Mouse (Mus musculus) embryonic facial prominence, embryonic 15.5 days (tissue): ENCODE data around the gene Etl4. TPM values are rescaled to one million over a fixed set of nuclear protein-coding genes. Genes with fewer than 3 reads are reported as not detected.

Experiments
- ATAC-seq: fragments of 200-750 bp; cut with Nextera tagmentation; 2 replicates; pipeline ENCODE4 v1.8.0; 2017; ENCODE audit warnings: low read depth, moderate TSS enrichment; ENCODE audit not compliant: insufficient number of reproducible peaks, low FRiP score, low TSS enrichment
- H3K27ac ChIP-seq: fragments of 300-500 bp; sonication (generic); replicated peaks from 2 replicates; pipeline ENCODE4 v1.5.1; 2015; ENCODE audit warnings: mild to moderate bottlenecking, inconsistent platforms
- H3K27me3 ChIP-seq: fragments of 300-500 bp; sonication (generic); 2 replicates; pipeline ENCODE4 v1.6.1; 2015; ENCODE audit warnings: inconsistent platforms
- H3K36me3 ChIP-seq: fragments of 300-500 bp; sonication (generic); 2 replicates; pipeline ENCODE4 v1.6.1; 2015; ENCODE audit warnings: mild to moderate bottlenecking, inconsistent platforms
- H3K4me1 ChIP-seq: fragments of 300-500 bp; sonication (generic); 2 replicates; pipeline ENCODE4 v1.6.1; 2015; ENCODE audit warnings: inconsistent platforms
- H3K4me2 ChIP-seq: fragments of 300-500 bp; sonication (generic); replicated peaks from 2 replicates; pipeline ENCODE4 v1.6.1; 2015; ENCODE audit warnings: mild to moderate bottlenecking, inconsistent platforms
- H3K4me3 ChIP-seq: fragments of 300-500 bp; sonication (generic); replicated peaks from 2 replicates; pipeline ENCODE4 v1.5.1; 2015; ENCODE audit warnings: mild to moderate bottlenecking, inconsistent platforms
- H3K9ac ChIP-seq: fragments of 300-500 bp; sonication (generic); 2 replicates; pipeline ENCODE4 v1.6.1; 2015; ENCODE audit warnings: inconsistent platforms
- H3K9me3 ChIP-seq: fragments of 300-500 bp; sonication (generic); replicated peaks from 2 replicates; pipeline ENCODE4 v1.6.1; 2016; ENCODE audit warnings: inconsistent platforms
- WGBS: fragments of 180-500 bp; shearing (Covaris S2); methylation state at CpG from one replicate; pipeline ENCODE4 v1.1.7; 2015; 5-methylcytosine and 5-hydroxymethylcytosine counted together
- polyA plus RNA-seq: library from polyadenylated mRNA; unstranded; fragments of >200 nt; fragmentation: Nextera tagmentation; extraction: Ambion mirVana; gene quantifications from 2 replicates; pipeline ENCODE4 v1.2.1, GENCODE M21; 2015

Gene Etl4
- polyA plus RNA-seq, 1 experiment from 2014 or later: 39.0 TPM

- Histone ChIP-seq H3K4me2 (no peak overlapping the region), H3K4me1 (no peaks in the 10 kb centered on the region), H3K27me3 (no peaks in the 10 kb centered on the region), H3K4me3 (no peak overlapping the region), H3K9ac (no peak overlapping the region), H3K9me3 (no peaks in the 10 kb centered on the region), H3K27ac (no peak overlapping the region), H3K36me3 (0 out of 2 replicates have a peak, but pooled peaks cover 3% of the 10 kb centered on the region)
- 89% methylated on average over 2 of the region's 2 CpGs for WGBS
- no peak for ATAC-seq
These were observed 678.3 kb downstream of the Etl4 start for GRCm38 (mm10) chr2:20587913-20588312.

- ATAC-seq: no peak
- H3K27ac ChIP-seq: no peak overlapping the region
These were observed 679.1 kb downstream of the Etl4 start for GRCm38 (mm10) chr2:20588631-20589030.

GRCm38 (mm10) chr2:20594129-20594528 is 684.5 kb downstream of the Etl4 start:
- no peak overlapping the region for H3K4me3 ChIP-seq

More at GRCm38 (mm10) chr2:20588631-20589030, 679.1 kb downstream of the Etl4 start:
- Histone ChIP-seq H3K4me1 (no peaks in the 10 kb centered on the region), H3K4me2 (no peak overlapping the region), H3K9me3 (no peaks in the 10 kb centered on the region), H3K4me3 (no peak overlapping the region), H3K9ac (no peak overlapping the region), H3K36me3 (0 out of 2 replicates have a peak, but pooled peaks cover 3% of the 10 kb centered on the region), H3K27me3 (no peaks in the 10 kb centered on the region)

DNA sequence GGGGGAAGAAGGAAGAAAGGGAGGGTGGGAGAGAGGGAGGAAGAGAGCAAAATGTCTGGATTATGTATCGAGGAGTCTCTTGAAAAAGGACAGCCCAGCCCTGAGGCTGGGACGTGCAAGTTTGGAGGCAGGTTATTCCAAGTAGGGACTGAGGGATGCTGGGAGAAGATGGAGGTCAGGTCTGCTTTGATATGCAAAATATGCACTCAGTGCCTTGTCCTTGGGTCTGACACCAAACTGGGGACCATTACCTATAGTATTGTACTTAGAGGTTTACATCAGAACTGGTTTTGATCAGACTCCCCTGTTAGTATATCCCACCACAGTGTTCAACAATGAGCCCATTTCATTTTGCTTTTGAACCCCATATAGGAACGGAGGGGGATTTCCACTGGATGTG is 685.4 kb downstream of the Etl4 start:
- H3K4me3 ChIP-seq: no peak overlapping the region
- no peak overlapping the region for H3K4me2 ChIP-seq
- H3K9ac ChIP-seq: no peak overlapping the region
- no peak for ATAC-seq
- 58% methylated on average over 3 of the region's 3 CpGs for WGBS
- H3K4me1 ChIP-seq: 0 out of 2 replicates have a peak, but pooled peaks cover 3% of the 10 kb centered on the region
- H3K36me3 ChIP-seq: no peaks in the 10 kb centered on the region
- no peaks in the 10 kb centered on the region for H3K27me3 ChIP-seq
- H3K9me3 ChIP-seq: no peaks in the 10 kb centered on the region
- no peak overlapping the region for H3K27ac ChIP-seq

More at GRCm38 (mm10) chr2:20594129-20594528, 684.5 kb downstream of the Etl4 start:
- no peak overlapping the region for H3K9ac ChIP-seq
- no peaks in the 10 kb centered on the region for H3K36me3 ChIP-seq
- ATAC-seq: no peak
- no peak overlapping the region for H3K4me2 ChIP-seq
- no peaks in the 10 kb centered on the region for H3K9me3 ChIP-seq
- H3K27ac ChIP-seq: no peak overlapping the region
- 0 out of 2 replicates have a peak, but pooled peaks cover 3% of the 10 kb centered on the region for H3K4me1 ChIP-seq
- H3K27me3 ChIP-seq: no peaks in the 10 kb centered on the region
- 66% methylated on average over 2 of the region's 2 CpGs for WGBS

- ATAC-seq: no peak
- Histone ChIP-seq H3K36me3 (no peaks in the 10 kb centered on the region), H3K4me2 (no peak overlapping the region), H3K27me3 (no peaks in the 10 kb centered on the region), H3K9ac (no peak overlapping the region), H3K9me3 (no peaks in the 10 kb centered on the region), H3K4me1 (peaks cover 3% of the 10 kb centered on the region; the same call in 1 of the 2 replicates), H3K27ac (no peak overlapping the region), H3K4me3 (no peak overlapping the region)
- WGBS: 97% methylated on average over 3 of the region's 3 CpGs
These were observed 687.0 kb downstream of the Etl4 start for GRCm38 (mm10) chr2:20596558-20596957.

DNA sequence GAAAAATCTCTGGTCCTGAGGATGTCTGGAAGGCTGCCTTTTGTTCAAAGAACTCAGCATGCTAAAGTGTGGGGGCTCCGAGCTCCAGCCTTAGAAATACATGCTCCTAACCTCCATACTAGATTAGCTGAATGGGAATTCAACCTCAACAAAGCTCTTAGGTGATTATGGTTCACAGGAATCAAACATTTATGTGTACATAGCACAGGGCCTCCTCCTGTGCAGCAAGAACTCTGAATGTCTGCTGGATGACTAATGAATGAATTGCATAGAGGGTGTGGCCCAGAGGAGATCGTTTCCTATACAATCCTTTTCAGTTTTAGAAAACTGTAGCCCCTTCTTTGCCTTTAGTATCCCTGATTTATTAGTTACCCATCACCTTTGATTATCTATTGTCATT is 687.6 kb downstream of the Etl4 start:
- Histone ChIP-seq H3K4me2 (no peak overlapping the region), H3K4me3 (no peak overlapping the region), H3K27ac (no peak overlapping the region), H3K27me3 (no peaks in the 10 kb centered on the region), H3K9me3 (no peaks in the 10 kb centered on the region), H3K4me1 (peaks cover 3% of the 10 kb centered on the region; the same call in 1 of the 2 replicates), H3K36me3 (no peaks in the 10 kb centered on the region), H3K9ac (no peak overlapping the region)
- WGBS: 53% methylated on average over 2 of the region's 2 CpGs
- no peak for ATAC-seq

GRCm38 (mm10) chr2:20602656-20603055 is 693.1 kb downstream of the Etl4 start:
- Histone ChIP-seq H3K4me1 (peaks cover 13% of the 10 kb centered on the region), H3K36me3 (no peaks in the 10 kb centered on the region), H3K4me3 (no peak overlapping the region), H3K4me2 (no peak overlapping the region), H3K9me3 (no peaks in the 10 kb centered on the region), H3K27me3 (no peaks in the 10 kb centered on the region), H3K9ac (no peak overlapping the region), H3K27ac (no peak overlapping the region)
- 71% methylated on average over 2 of the region's 2 CpGs for WGBS
- ATAC-seq: no peak

GRCm38 (mm10) chr2:20603536-20603935 is 694.0 kb downstream of the Etl4 start:
- no peak overlapping the region for H3K27ac ChIP-seq
- no peaks in the 10 kb centered on the region for H3K27me3 ChIP-seq
- no peaks in the 10 kb centered on the region for H3K9me3 ChIP-seq
- H3K9ac ChIP-seq: no peak overlapping the region
- no peak overlapping the region for H3K4me2 ChIP-seq
- H3K36me3 ChIP-seq: no peaks in the 10 kb centered on the region
- H3K4me1 ChIP-seq: peaks cover 12% of the 10 kb centered on the region
- WGBS: 70% methylated on average over 6 of the region's 6 CpGs
- H3K4me3 ChIP-seq: no peak overlapping the region
- ATAC-seq: no peak

GRCm38 (mm10) chr2:20603991-20604390 is 694.4 kb downstream of the Etl4 start:
- Histone ChIP-seq H3K4me2 (no peak overlapping the region), H3K9ac (no peak overlapping the region), H3K9me3 (no peaks in the 10 kb centered on the region), H3K4me3 (no peak overlapping the region), H3K4me1 (peaks cover 10% of the 10 kb centered on the region), H3K27ac (no peak overlapping the region), H3K27me3 (no peaks in the 10 kb centered on the region), H3K36me3 (no peaks in the 10 kb centered on the region)
- 32% methylated on average over 6 of the region's 6 CpGs for WGBS
- ATAC-seq: 0 out of 2 replicates have a peak, but pooled peaks have one; percentile 39

DNA sequence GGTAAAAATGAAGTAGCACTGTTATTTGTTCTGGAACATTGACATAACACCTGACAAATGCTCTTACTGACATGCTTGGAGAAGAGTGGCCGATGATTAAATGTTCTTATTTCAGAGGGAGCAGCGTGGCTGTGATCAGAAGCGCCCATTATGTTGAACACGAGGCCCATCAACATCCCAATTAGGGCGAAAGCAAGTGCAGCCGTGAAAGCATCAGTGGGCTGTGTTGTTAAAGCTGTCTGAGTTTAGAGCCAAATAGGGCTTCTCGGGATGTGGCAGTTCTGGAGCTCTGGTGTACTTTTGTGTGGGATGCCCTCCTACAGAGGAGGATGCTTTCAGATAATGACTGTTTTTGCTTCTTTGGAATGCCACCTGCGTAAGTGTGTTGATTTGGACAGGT is 699.6 kb downstream of the Etl4 start:
- H3K4me1 ChIP-seq: no peaks in the 10 kb centered on the region

GRCm38 (mm10) chr2:20615948-20616347 is 706.4 kb downstream of the Etl4 start:
- Histone ChIP-seq H3K4me2 (no peak overlapping the region), H3K27ac (no peak overlapping the region), H3K4me3 (no peak overlapping the region), H3K4me1 (no peaks in the 10 kb centered on the region), H3K36me3 (no peaks in the 10 kb centered on the region), H3K27me3 (no peaks in the 10 kb centered on the region), H3K9ac (no peak overlapping the region), H3K9me3 (no peaks in the 10 kb centered on the region)
- ATAC-seq: no peak
- 76% methylated on average over 1 of the region's 1 CpGs for WGBS

More for the DNA sequence above, 699.6 kb downstream of the Etl4 start:
- H3K36me3 ChIP-seq: no peaks in the 10 kb centered on the region
- WGBS: 70% methylated on average over 8 of the region's 8 CpGs
- ATAC-seq: no peak
- H3K27ac ChIP-seq: no peak overlapping the region
- H3K27me3 ChIP-seq: no peaks in the 10 kb centered on the region
- H3K4me2 ChIP-seq: no peak overlapping the region
- no peak overlapping the region for H3K4me3 ChIP-seq
- H3K9me3 ChIP-seq: no peaks in the 10 kb centered on the region
- H3K9ac ChIP-seq: no peak overlapping the region

DNA sequence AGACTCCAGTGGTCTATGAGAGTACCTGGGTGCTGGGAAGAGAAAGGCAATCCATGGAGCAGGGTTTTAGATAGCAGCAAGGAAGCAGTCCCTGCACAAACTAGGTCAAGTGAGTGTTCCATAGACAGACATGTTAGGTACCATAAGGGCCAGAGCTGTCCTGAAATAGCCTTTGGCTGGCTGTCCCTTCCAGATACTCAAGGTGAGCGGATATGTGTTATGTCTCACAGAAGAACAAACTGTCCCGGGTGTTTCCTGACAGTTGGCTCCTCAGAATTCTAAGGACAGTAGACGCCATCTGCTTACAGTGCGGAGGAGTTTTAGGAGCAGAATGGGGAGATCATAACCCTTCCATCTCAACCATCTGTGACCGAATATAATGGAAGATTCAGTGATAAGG is 708.8 kb downstream of the Etl4 start:
- no peak for ATAC-seq
- WGBS: 91% methylated on average over 5 of the region's 5 CpGs
- Histone ChIP-seq H3K27me3 (no peaks in the 10 kb centered on the region), H3K4me3 (no peak overlapping the region), H3K9ac (no peak overlapping the region), H3K4me2 (no peak overlapping the region), H3K4me1 (no peaks in the 10 kb centered on the region), H3K27ac (no peak overlapping the region), H3K36me3 (no peaks in the 10 kb centered on the region), H3K9me3 (no peaks in the 10 kb centered on the region)
